Comparison of ENCODE assay signal across 16 mouse cellular contexts in genomic region chr17:31419995-31420394, GRCm38 (mm10). TPM values are rescaled to one million over a fixed set of nuclear protein-coding genes. Genes with fewer than 3 reads are reported as not detected.
DNase-seq lines count a peak whose midpoint lies in the region; ATAC-seq and TF ChIP-seq lines count a peak whose summit lies in the region.
"Had no signal": no experiment of that assay in that cellular context is flagged by ENCODE, and none has a peak within 500 bp of the region (broad histone marks: within the 10 kb centered on the region; RNA-seq: fewer than 3 reads in every experiment).

No protein-coding gene starts in this region.

- peaks cover 15% of the 10 kb centered on the region for H3K36me3 ChIP-seq in heart, embryonic 13.5 days
- H3K36me3 ChIP-seq in midbrain, embryonic 14.5 days (ENCODE audit: control insufficient read depth, insufficient read depth, low read length) = peaks cover 45% of the 10 kb centered on the region
- peaks cover 3% of the 10 kb centered on the region; the same call in 1 of the 2 replicates for H3K36me3 ChIP-seq in midbrain, embryonic 16.5 days (ENCODE audit: control insufficient read depth, insufficient read depth, low read length)
- H3K36me3 ChIP-seq in midbrain, postnatal 0 days (ENCODE audit: insufficient read depth, low read length) = peaks cover 23% of the 10 kb centered on the region

- H3K27me3 ChIP-seq in heart, embryonic 13.5 days (replicated peaks) = peaks cover 4% of the 10 kb centered on the region; the same call in 1 of the 2 replicates
- H3K27me3 ChIP-seq in midbrain, embryonic 14.5 days (ENCODE audit: control insufficient read depth, insufficient read depth, low read length) = no peaks in the 10 kb centered on the region
- no peaks in the 10 kb centered on the region for H3K27me3 ChIP-seq in midbrain, embryonic 16.5 days (ENCODE audit: control insufficient read depth, insufficient read depth, low read depth, low read length)
- H3K27me3 ChIP-seq in midbrain, postnatal 0 days (ENCODE audit: insufficient read depth, low read length) = no peaks in the 10 kb centered on the region
- H3K27me3 ChIP-seq: limb, embryonic 15.5 days had no signal

- WGBS in heart, embryonic 13.5 days = 23% methylated on average over 3 of the region's 3 CpGs
- 52% methylated on average over 3 of the region's 3 CpGs for WGBS in midbrain, embryonic 14.5 days
- WGBS in midbrain, embryonic 16.5 days = 33% methylated on average over 3 of the region's 3 CpGs
- WGBS in midbrain, postnatal 0 days = 35% methylated on average over 3 of the region's 3 CpGs

- peak overlapping the region; percentile 58 for H3K27ac ChIP-seq in heart, embryonic 13.5 days (replicated peaks)
- peak overlapping the region; percentile 37; the same call in 1 of the 2 replicates for H3K27ac ChIP-seq in midbrain, embryonic 14.5 days (replicated peaks; ENCODE audit: low read depth, low read length)
- H3K27ac ChIP-seq in midbrain, embryonic 16.5 days (ENCODE audit: low read length) = no peak overlapping the region
- H3K27ac ChIP-seq in midbrain, postnatal 0 days (ENCODE audit: low read depth, low read length) = no peak overlapping the region; the same call in 1 of the 2 replicates
- H3K27ac ChIP-seq: gastrocnemius, adult 2 months had no signal

- no peak overlapping the region for H3K4me3 ChIP-seq in heart, embryonic 13.5 days
- no peak overlapping the region for H3K4me3 ChIP-seq in midbrain, embryonic 14.5 days (replicated peaks; ENCODE audit: low read depth, low read length)
- H3K4me3 ChIP-seq in midbrain, embryonic 16.5 days (ENCODE audit: low read depth, low read length) = no peak overlapping the region
- H3K4me3 ChIP-seq in midbrain, postnatal 0 days (ENCODE audit: low read depth, low read length) = no peak overlapping the region
- H3K4me3 ChIP-seq: embryonic facial prominence, embryonic 10.5 days; gastrocnemius, adult 2 months; limb, embryonic 15.5 days; myocyte had no signal

- no peak overlapping the region for H3K9ac ChIP-seq in heart, embryonic 13.5 days
- no peak overlapping the region for H3K9ac ChIP-seq in midbrain, embryonic 14.5 days (replicated peaks; ENCODE audit: low read length)
- H3K9ac ChIP-seq in midbrain, embryonic 16.5 days (ENCODE audit: low read depth, low read length) = no peak overlapping the region
- no peak overlapping the region for H3K9ac ChIP-seq in midbrain, postnatal 0 days (replicated peaks; ENCODE audit: low read length, poor library complexity, severe bottlenecking)
- H3K9ac ChIP-seq: limb, embryonic 15.5 days; lung, embryonic 14.5 days had no signal

- H3K9me3 ChIP-seq in heart, embryonic 13.5 days = no peaks in the 10 kb centered on the region
- H3K9me3 ChIP-seq in midbrain, embryonic 14.5 days (ENCODE audit: control insufficient read depth, low read length) = no peaks in the 10 kb centered on the region
- no peaks in the 10 kb centered on the region for H3K9me3 ChIP-seq in midbrain, embryonic 16.5 days (replicated peaks; ENCODE audit: control insufficient read depth, low read length, poor library complexity, severe bottlenecking)
- H3K9me3 ChIP-seq in midbrain, postnatal 0 days (ENCODE audit: low read length) = no peaks in the 10 kb centered on the region
- H3K9me3 ChIP-seq: embryonic facial prominence, embryonic 10.5 days; limb, embryonic 15.5 days had no signal

- peak overlapping the region; percentile 24; the same call in 1 of the 2 replicates for H3K4me2 ChIP-seq in heart, embryonic 13.5 days
- H3K4me2 ChIP-seq in midbrain, embryonic 14.5 days (ENCODE audit: low read length) = no peak overlapping the region
- H3K4me2 ChIP-seq in midbrain, embryonic 16.5 days (ENCODE audit: low read length) = no peak overlapping the region
- H3K4me2 ChIP-seq in midbrain, postnatal 0 days (ENCODE audit: low read depth, low read length, poor library complexity, severe bottlenecking) = no peak overlapping the region
- H3K4me2 ChIP-seq: limb, embryonic 15.5 days; lung, embryonic 14.5 days had no signal

- no peak for TF ChIP-seq CTCF in midbrain, postnatal 0 days (IDR thresholded peaks at IDR 0.05)

- peak; percentile 29; the same call in 1 of the 2 replicates for ATAC-seq in heart, embryonic 13.5 days (ENCODE audit: extremely low read depth, insufficient number of reproducible peaks, low FRiP score, low TSS enrichment)
- no peak for ATAC-seq in midbrain, embryonic 14.5 days (ENCODE audit: low FRiP score, low TSS enrichment)
- ATAC-seq in midbrain, embryonic 16.5 days = no peak
- ATAC-seq in midbrain, postnatal 0 days (ENCODE audit: low FRiP score) = peak; percentile 28; the same call in 1 of the 2 replicates

- peak; percentile 48 for DNase-seq in cerebellum, adult 9-10 months
- no peak for DNase-seq in cerebellum, postnatal 36 days
- no peak for DNase-seq in heart, adult 8-10 months (ENCODE audit: low spot score)
- peak; percentile 39 for DNase-seq in midbrain, embryonic 14.5 days
- DNase-seq in midbrain, postnatal 0 days (ENCODE audit: low spot score) = no peak
- DNase-seq in spleen, adult 18-20 months = no peak
- DNase-seq: adrenal gland, adult 2 months; gastrocnemius, adult 2 months; kidney, adult 2 months; thymus, postnatal 14 days had no signal

- peaks cover 46% of the 10 kb centered on the region for H3K4me1 ChIP-seq in heart, embryonic 13.5 days
- H3K4me1 ChIP-seq in midbrain, embryonic 14.5 days (ENCODE audit: control insufficient read depth, insufficient read depth, low read length) = peaks cover 10% of the 10 kb centered on the region; the same call in 1 of the 2 replicates
- 0 out of 2 replicates have a peak, but pooled peaks cover 2% of the 10 kb centered on the region for H3K4me1 ChIP-seq in midbrain, embryonic 16.5 days (ENCODE audit: control insufficient read depth, insufficient read depth, low read length)
- H3K4me1 ChIP-seq in midbrain, postnatal 0 days (ENCODE audit: insufficient read depth, low read length) = no peaks in the 10 kb centered on the region; the same call in 1 of the 2 replicates

RNA-seq across cellular contexts. Expression of gene Pde9a, which starts 34.0 kb away (rescaled TPM):
- 7.3 TPM in 2 replicates for polyA plus RNA-seq in heart, embryonic 13.5 days (2015; fragmentation: Nextera tagmentation; extraction: Ambion mirVana)
- total RNA-seq in heart, adult 8-10 months (2022) = 1 to 10 TPM; 3.1 to 5.5 (median 4.2) TPM
- 34.6 and 36.5 TPM in 2 replicates for polyA plus RNA-seq in midbrain, embryonic 14.5 days (2014; fragmentation: Nextera tagmentation; extraction: Ambion mirVana)
- polyA plus RNA-seq in midbrain, embryonic 16.5 days (2015; fragmentation: Nextera tagmentation; extraction: Ambion mirVana) = 33.1 and 41.0 TPM in 2 replicates
- total RNA-seq in midbrain, postnatal 0 days (2014; rRNA removed) = 27.3 and 40.2 TPM in 2 replicates
- 32.2 and 36.4 TPM in 2 replicates for polyA plus RNA-seq in midbrain, postnatal 0 days (2015; fragmentation: Nextera tagmentation; extraction: Ambion mirVana)

Comparison
In these comparisons a context has a peak if more than half of its experiments do, and no peak if none do; other contexts are left out.
1. DNase-seq: peak in cerebellum, adult 9-10 months (single experiment) and midbrain, embryonic 14.5 days (single experiment); none in cerebellum, postnatal 36 days (0 of 2), heart, adult 8-10 months (single experiment), midbrain, postnatal 0 days (single experiment) and spleen, adult 18-20 months (0 of 2).
2. ATAC-seq: peak in heart, embryonic 13.5 days (single experiment) and midbrain, postnatal 0 days (single experiment); none in midbrain, embryonic 14.5 days (single experiment) and midbrain, embryonic 16.5 days (single experiment).
3. H3K27ac ChIP-seq: peak in heart, embryonic 13.5 days (single experiment) and midbrain, embryonic 14.5 days (single experiment); none in midbrain, embryonic 16.5 days (single experiment) and midbrain, postnatal 0 days (single experiment).